Mouse (Mus musculus) CH12.LX (cell line): Measurements from ENCODE around the gene Dnajc15. TPM values are rescaled to one million over a fixed set of nuclear protein-coding genes. Genes with fewer than 3 reads are reported as not detected.

Experiments used
- DNase-seq: peaks from one replicate; pipeline ENCODE4 v3.0.0-alpha.2; 2013; ENCODE audit errors: extremely low read depth
- H3K27ac ChIP-seq: 2 replicates; pipeline ENCODE4 v1.5.1; 2012; ENCODE audit warnings: low read depth, mild to moderate bottlenecking, control low read depth, moderate library complexity; ENCODE audit not compliant: insufficient read depth
- H3K27me3 ChIP-seq: replicated peaks from 2 replicates; pipeline ENCODE3; 2012; ENCODE audit warnings: inconsistent platforms
- H3K36me3 ChIP-seq, 2 experiments: replicated peaks in 1 of 2; 2 replicates each; pipeline versions ENCODE3 to v1.6.1; 2012; ENCODE audit warnings: inconsistent platforms in 1 of 2, low read length in 1 of 2, mild to moderate bottlenecking in 1 of 2, mixed read lengths in 1 of 2, moderate library complexity in 1 of 2; ENCODE audit not compliant: control insufficient read depth in 1 of 2, insufficient read depth in 1 of 2
- H3K4me1 ChIP-seq, 2 experiments: 2 replicates each; pipeline ENCODE4 v1.6.1; 2012; ENCODE audit warnings: inconsistent platforms in 1 of 2, moderate library complexity in 1 of 2; ENCODE audit not compliant: insufficient read depth in 2 of 2, control insufficient read depth in 1 of 2
- H3K4me2 ChIP-seq: 2 replicates; pipeline ENCODE4 v1.6.1; 2012; ENCODE audit warnings: low read depth, mild to moderate bottlenecking, control low read depth; ENCODE audit not compliant: poor library complexity, insufficient read depth, severe bottlenecking
- H3K4me3 ChIP-seq, 3 experiments: fragments of 150-350 bp in 1 of 3; sonication (generic) in 1 of 3; replicated peaks in 1 of 3; 2 replicates each; pipeline versions ENCODE3 to v1.5.1; 2011 to 2012; ENCODE audit warnings: low read depth in 2 of 3, low read length in 2 of 3, mild to moderate bottlenecking in 2 of 3, moderate library complexity in 2 of 3, control low read depth in 1 of 3, improper control_type of control experiment in 1 of 3, inconsistent platforms in 1 of 3, mixed read lengths in 1 of 3; ENCODE audit not compliant: poor library complexity in 1 of 3
- H3K79me2 ChIP-seq: replicated peaks from 2 replicates; pipeline ENCODE4 v1.6.1; 2012; ENCODE audit warnings: mild to moderate bottlenecking, moderate library complexity; ENCODE audit not compliant: control insufficient read depth, poor library complexity, insufficient read depth, severe bottlenecking; ENCODE audit errors: extremely low read depth
- H3K9ac ChIP-seq: 2 replicates; pipeline ENCODE4 v1.6.1; 2012; ENCODE audit warnings: low read depth, mild to moderate bottlenecking, control low read depth, moderate library complexity; ENCODE audit not compliant: insufficient read depth
- H3K9me3 ChIP-seq: replicated peaks from 2 replicates; pipeline ENCODE3; 2012; ENCODE audit warnings: low read length, inconsistent platforms, mixed read lengths
- CHD2 ChIP-seq: IDR thresholded peaks from 2 replicates; pipeline ENCODE4 v1.6.1; 2011; ENCODE audit warnings: low read length, improper control_type of control experiment
- CTCF ChIP-seq, 2 experiments: IDR thresholded peaks in 1 of 2; conservative IDR thresholded peaks in 1 of 2; 2 replicates each; pipeline ENCODE4 v1.5.1; 2011 to 2012; ENCODE audit warnings: low read depth in 2 of 2, low read length in 2 of 2, improper control_type of control experiment in 1 of 2, inconsistent platforms in 1 of 2, mild to moderate bottlenecking in 1 of 2, moderate library complexity in 1 of 2
- ELF1 ChIP-seq: IDR thresholded peaks from 2 replicates; pipeline ENCODE4 v1.6.1; 2014; ENCODE audit warnings: low read depth, mild to moderate bottlenecking, inconsistent platforms, low read length, improper control_type of control experiment
- GABPA ChIP-seq: IDR thresholded peaks from 2 replicates; pipeline ENCODE4 v1.6.1; 2012; ENCODE audit warnings: low read depth, low read length, improper control_type of control experiment, inconsistent platforms; ENCODE audit not compliant: insufficient replicate concordance
- MAZ ChIP-seq: IDR thresholded peaks from 2 replicates; pipeline ENCODE4 v1.6.1; 2012; ENCODE audit warnings: low read depth, mild to moderate bottlenecking, inconsistent platforms, low read length, improper control_type of control experiment, moderate library complexity
- MEF2A ChIP-seq: IDR thresholded peaks from 2 replicates; pipeline ENCODE4 v1.6.1; 2014; ENCODE audit warnings: low read depth, mild to moderate bottlenecking, inconsistent platforms, low read length, improper control_type of control experiment, borderline replicate concordance
- MYC ChIP-seq: IDR thresholded peaks from 2 replicates; pipeline ENCODE4 v1.6.1; 2011; ENCODE audit warnings: low read depth, mild to moderate bottlenecking, improper control_type of control experiment, low read length
- PAX5 ChIP-seq: IDR thresholded peaks from 2 replicates; pipeline ENCODE4 v1.6.1; 2012; ENCODE audit warnings: low read length, inconsistent platforms, mixed read lengths
- POLR2A ChIP-seq: IDR thresholded peaks from 2 replicates; pipeline ENCODE4 v1.6.1; 2011; ENCODE audit warnings: low read depth, mild to moderate bottlenecking, improper control_type of control experiment, low read length
- RCOR1 ChIP-seq: conservative IDR thresholded peaks from 2 replicates; pipeline ENCODE4 v1.6.1; 2012; ENCODE audit warnings: low read depth, mild to moderate bottlenecking, inconsistent platforms, low read length, improper control_type of control experiment
- ZC3H11A ChIP-seq: IDR thresholded peaks from 2 replicates; pipeline ENCODE4 v1.6.1; 2012; ENCODE audit warnings: low read depth, mild to moderate bottlenecking, inconsistent platforms, low read length, improper control_type of control experiment
- ZKSCAN1 ChIP-seq: IDR thresholded peaks from 2 replicates; pipeline ENCODE4 v1.6.1; 2012; ENCODE audit warnings: low read depth, inconsistent platforms, low read length, improper control_type of control experiment, borderline replicate concordance
- dilution Hi-C: fragments of 300-500 bp; cut with MboI; formaldehyde crosslinking; loops from 2 replicates; pipeline ENCODE4 v1.14.3; 2020; ENCODE audit warnings: low sequenced_read_pairs; ENCODE audit not compliant: extremely low pct_unique_long_range_greater_than_20kb, extremely low pct_ligation_motif_present
- in situ Hi-C: fragments of 300-500 bp; cut with MboI; formaldehyde crosslinking; loops from 3 replicates; pipeline ENCODE4 v1.14.3; 2019; ENCODE audit warnings: low sequenced_read_pairs, low pct_ligation_motif_present, low pct_unique_long_range_greater_than_20kb, mixed read lengths
- polyA plus RNA-seq: library from polyadenylated mRNA; unstranded; fragments of >175 nt; gene quantifications from 2 replicates; pipeline ENCODE4 v1.2.1, GENCODE M21; 2012; ENCODE audit warnings: low read depth; ENCODE audit not compliant: insufficient read length
- total RNA-seq, 2 experiments: library from RNA; depleted of rRNA; stranded (reverse); fragments of 300-350 nt in 1 of 2; fragments of >200 nt in 1 of 2; gene quantifications; 2 replicates each; pipeline ENCODE4 v1.2.3; 2012 to 2014

Dnajc15 gene
- total and polyA plus RNA-seq, 3 experiments, result 39.5 to 56.8 (median 41.7) TPM

- Histone ChIP-seq H3K4me2 (no peak overlapping the region), H3K4me1 (peaks cover 0 to 19% of the 10 kb centered on the region in 2 experiments; a peak in 2 of 4 replicates), H3K9me3 (no peaks in the 10 kb centered on the region), H3K4me3 (no peak overlapping the region), H3K9ac (no peak overlapping the region), H3K27ac (no peak overlapping the region), H3K36me3 (no peaks in the 10 kb centered on the region), H3K79me2 (no peaks in the 10 kb centered on the region), H3K27me3 (peaks cover 1% of the 10 kb centered on the region)
- in situ Hi-C loops (no loop called here), dilution Hi-C loops (no loop called here)
- DNase-seq, result no peak
- TF ChIP-seq MAZ, result no peak
These were observed 27.6 kb upstream of the Dnajc15 start for GRCm38 (mm10) chr14:77902541-77902940.

DNA sequence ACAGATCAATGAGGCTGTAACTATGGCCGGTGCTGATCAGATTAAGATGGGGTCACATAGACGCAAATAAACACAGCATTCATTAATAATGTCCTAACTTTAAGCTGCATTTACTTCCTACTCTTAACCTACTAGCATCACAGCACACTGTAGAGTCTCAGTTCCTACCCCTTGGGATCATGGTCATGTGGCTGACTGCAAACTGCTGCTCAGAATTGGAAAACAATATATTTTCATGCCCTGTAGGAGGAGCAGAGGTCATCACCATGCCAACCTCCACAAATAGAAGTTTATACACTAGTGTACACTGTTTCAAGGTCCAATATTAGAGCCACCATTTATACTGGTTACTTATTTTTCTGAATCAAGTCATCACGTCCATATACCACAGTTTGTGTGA, 21.0 kb upstream of the Dnajc15 start:
- H3K4me2 ChIP-seq, result no peak overlapping the region
- in situ Hi-C loops, result no loop called here
- no peaks in the 10 kb centered on the region for H3K27me3 ChIP-seq
- no peak overlapping the region for H3K4me3 ChIP-seq
- no peak for DNase-seq
- no peaks in the 10 kb centered on the region for H3K9me3 ChIP-seq
- H3K79me2 ChIP-seq, result no peaks in the 10 kb centered on the region
- H3K4me1 ChIP-seq, result peaks cover 0 to 14% of the 10 kb centered on the region in 2 experiments; a peak in 1 of 4 replicates
- H3K36me3 ChIP-seq, result no peaks in the 10 kb centered on the region
- no peak overlapping the region for H3K9ac ChIP-seq
- no peak overlapping the region for H3K27ac ChIP-seq
- TF ChIP-seq MEF2A (no peak), GABPA (no peak), POLR2A (no peak), CHD2 (no peak), ZKSCAN1 (no peak), ZC3H11A (no peak), ELF1 (no peak), RCOR1 (no peak), MYC (no peak), PAX5 (no peak)
- TF ChIP-seq, all 38 proteins: peak for 0
- dilution Hi-C loops, result no loop called here

DNA sequence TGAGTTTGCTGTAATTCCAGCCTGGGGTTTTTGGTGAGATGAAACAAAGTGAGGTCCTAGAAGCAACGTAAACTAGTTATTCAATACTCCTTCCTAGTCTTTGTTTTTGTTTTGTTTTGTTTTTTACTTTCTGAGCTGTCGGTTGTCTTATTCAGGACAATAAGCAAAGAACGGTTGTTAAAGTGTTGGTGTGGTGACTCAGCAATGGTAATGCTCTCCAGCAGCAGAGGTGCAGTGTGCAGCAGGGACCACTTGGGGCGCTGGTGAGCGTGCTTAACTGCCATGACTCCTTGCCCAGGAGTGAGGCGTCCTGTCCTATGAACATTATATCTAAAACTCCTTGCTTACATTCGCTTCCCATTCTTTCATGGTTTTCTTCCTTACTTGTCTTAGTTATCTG, 15.0 kb upstream of the Dnajc15 start:
- 0 out of 4 replicates have a peak, but pooled peaks have one; percentile 12 to 15 for TF ChIP-seq CTCF (conservative IDR thresholded peaks at IDR 0.05 in 1 of 2, IDR thresholded peaks at IDR 0.05 in 1 of 2; ENCODE audit: low read depth in 2 of 2, low read length in 2 of 2)
- TF ChIP-seq PAX5, result no peak
- TF ChIP-seq, all 38 proteins: peak for 1
- Histone ChIP-seq H3K9ac (no peak overlapping the region), H3K4me1 (peaks cover 0 to 4% of the 10 kb centered on the region in 2 experiments; a peak in 2 of 4 replicates), H3K9me3 (peaks cover 2% of the 10 kb centered on the region), H3K36me3 (no peaks in the 10 kb centered on the region), H3K4me3 (no peak overlapping the region), H3K4me2 (no peak overlapping the region), H3K27ac (no peak overlapping the region), H3K79me2 (no peaks in the 10 kb centered on the region), H3K27me3 (no peaks in the 10 kb centered on the region)
- dilution Hi-C loops, result no loop called here
- DNase-seq, result no peak
- in situ Hi-C loops, result no loop called here
